Mouse (Mus musculus) spleen, adult 12 weeks (tissue): ENCODE results near the gene Wrap53.
"Not testable (repeated sequence)": the region's sequence is repeated elsewhere in the genome, so short reads cannot be mapped to it uniquely, and the experiment has no call there.

Experiments used
- DNase-seq: peaks from one replicate; pipeline ENCODE4 v3.0.0; 2022; ENCODE audit warnings: low spot score

Wrap53 gene

DNA sequence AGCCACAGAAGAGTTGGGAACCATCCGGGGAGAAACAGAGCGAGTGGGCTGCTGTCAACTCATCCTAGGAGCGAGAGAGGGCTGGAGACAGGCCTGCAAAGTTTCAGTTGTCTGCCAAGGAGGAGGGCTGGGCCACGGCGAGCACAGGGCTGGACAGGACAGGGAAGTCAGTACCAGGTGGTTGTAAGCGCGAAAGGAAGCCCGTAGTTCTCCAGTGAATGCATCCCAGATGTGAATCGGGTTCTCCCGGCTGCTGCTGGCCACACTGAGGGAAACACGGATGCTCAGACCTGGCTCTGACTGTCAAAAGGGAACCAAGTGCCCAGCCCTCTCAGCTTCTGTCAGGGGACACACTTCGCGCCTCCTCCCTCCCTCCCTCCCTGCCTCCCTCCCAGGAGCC, 16.7 kb downstream of the Wrap53 start:
- no peak for DNase-seq

GRCm38 (mm10) chr11:69560896-69561854, 18.9 kb downstream of the Wrap53 start:
- DNase-seq, result no peak

DNA sequence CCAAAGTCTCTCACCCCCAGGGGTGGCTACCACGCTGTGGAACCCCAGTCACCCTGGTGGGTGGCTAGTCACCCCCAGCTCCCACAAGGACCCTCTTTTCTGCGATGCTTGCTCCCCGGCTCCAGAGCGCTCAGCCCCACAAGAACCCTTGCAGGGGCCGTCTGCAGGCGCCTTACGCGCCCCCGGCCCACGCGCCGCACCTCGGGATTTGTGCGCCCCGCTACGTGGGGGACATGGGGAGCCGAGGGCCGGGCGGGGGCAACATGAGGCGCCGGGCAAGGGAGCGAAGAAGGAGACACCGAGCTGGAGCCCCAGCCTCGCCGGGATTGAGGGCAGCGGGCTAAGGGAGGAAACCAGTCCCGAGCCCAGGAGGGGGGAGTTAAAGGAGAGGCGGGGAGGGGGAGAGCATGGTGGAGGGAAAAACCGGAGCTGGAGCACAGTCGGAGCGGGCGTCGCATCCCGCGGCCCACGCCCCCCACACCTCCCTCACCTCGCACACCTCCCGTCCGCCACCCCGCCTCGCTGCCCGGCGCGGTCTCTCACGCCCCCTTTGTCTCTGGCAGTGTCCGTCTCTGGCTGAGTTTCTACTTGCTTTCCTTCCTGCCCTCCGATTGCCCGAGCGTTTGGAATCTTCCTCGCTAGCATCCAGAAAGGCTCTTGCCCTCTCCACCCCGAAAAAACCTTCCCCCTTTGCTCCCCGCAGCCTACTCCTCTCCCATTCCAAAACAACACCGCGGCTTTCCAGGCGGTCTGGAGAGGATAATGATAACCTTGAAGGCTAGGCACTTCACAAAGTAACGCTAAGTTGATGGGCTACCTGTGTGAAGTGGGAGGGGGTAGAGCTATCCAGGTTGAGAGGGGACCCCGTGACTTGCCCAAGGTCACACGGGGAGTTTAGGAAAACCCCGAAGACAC, 19.9 kb downstream of the Wrap53 start, which contains the start of gene Efnb3:
Efnb3 (minus strand) TSS at position 355 of the 915 bp plus-strand sequence.
- DNase-seq, result no peak

- DNase-seq, result no peak
Measured at GRCm38 (mm10) chr11:69559183-69559582, 20.9 kb downstream of the Wrap53 start.

- no peak for DNase-seq
Measured at GRCm38 (mm10) chr11:69558756-69559155, 21.3 kb downstream of the Wrap53 start.

GRCm38 (mm10) chr11:69557381-69557958, 22.6 kb downstream of the Wrap53 start:
- no peak for DNase-seq

- DNase-seq, result no peak
Measured at GRCm38 (mm10) chr11:69554539-69555140, 25.4 kb downstream of the Wrap53 start.

GRCm38 (mm10) chr11:69553341-69553721, 26.7 kb downstream of the Wrap53 start:
- DNase-seq, result no peak

DNA sequence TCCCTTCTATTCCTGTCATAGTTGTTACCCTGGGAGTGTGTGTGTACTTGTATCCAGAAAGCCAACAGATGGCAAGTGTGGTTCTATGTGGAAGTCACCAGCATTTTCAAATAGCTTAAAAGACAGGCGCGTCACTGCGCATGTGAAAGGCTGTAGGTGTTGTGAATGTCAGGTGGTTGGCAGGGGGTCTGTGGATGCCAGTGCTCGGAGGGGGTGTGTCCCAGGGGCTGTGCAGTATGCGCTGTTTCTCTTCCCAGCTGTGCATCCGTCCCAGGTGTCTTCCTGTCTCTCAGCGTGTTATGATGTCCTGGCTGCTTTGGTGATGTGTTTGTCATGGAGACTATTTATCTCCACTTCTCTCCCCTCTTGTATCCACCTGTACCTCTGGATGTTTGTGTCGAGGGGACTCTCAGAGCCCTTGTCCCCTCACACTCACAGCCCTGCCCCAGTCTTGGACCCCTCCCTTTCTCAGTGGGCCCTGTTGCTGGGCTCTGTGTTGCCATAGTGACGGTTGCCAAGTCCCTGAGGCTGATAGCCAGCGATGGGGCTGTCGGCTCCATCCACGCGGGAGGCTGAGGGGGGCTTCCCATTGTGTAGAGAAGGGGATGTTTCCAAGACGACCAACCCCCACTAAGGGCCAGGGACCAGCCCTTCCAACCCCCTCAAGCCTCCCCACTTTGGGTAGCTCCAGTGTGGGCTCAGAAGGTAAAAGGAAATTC, 27.3 kb downstream of the Wrap53 start:
- no peak for DNase-seq

DNA sequence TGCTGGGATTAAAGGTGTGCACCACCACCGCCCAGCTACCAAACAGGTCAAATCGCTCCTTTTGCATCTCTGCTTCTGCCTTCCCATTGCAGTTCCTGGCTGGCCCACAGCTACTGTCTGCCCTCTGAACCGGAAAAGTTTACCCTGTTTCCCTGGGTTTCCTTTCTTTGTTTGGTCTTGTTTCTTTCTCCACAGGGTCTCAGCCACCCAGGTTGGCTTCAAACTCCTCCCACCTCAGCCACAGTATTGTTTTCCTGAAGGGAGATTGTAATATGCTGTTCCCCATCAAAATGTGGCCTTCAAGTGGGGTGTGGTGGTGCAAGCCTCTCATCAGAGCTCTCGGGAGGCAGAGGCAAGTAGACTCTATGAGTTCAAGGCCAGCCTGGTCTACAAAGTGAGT, 28.7 kb downstream of the Wrap53 start:
- DNase-seq, result no peak

- no peak for DNase-seq
Measured at GRCm38 (mm10) chr11:69549060-69549656, 30.9 kb downstream of the Wrap53 start, which contains the start of gene Dnah2. Gene Dnah2, minus strand, starts transcription at chr11:69549110.

- DNase-seq, result no peak
Measured at GRCm38 (mm10) chr11:69547071-69547470, 33.0 kb downstream of the Wrap53 start.

DNA sequence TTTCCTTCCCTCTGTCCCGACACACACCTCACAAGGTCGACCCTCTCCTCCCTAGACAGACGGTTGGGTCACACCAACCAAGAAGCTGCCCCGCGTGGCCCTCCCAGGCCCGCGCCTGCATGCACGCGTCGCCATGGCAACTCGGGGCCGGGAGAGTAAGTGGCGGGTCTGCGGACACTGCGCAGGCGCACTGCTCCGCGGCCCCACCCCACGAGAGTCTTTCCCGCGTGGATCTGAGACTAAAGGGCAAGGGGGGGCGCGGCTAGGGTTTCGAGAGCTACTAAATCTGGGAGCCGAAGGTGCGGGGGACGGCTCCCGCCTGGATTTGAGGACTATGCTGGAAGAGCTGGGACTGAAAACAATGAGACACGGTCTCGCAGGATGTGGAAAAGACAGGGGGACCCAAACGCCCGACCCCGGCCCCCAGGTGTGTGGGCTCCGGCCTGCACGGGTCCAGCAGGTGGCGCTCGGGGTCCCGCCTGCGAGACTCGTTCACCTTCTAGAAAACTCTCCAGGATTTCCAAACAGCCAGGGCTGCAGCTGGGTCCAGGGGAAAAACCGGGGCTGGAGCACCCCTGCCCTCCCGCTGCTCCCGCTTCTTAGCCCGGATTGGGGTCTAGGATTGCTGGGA, 33.5 kb downstream of the Wrap53 start:
- DNase-seq, result peak; percentile 36

DNA sequence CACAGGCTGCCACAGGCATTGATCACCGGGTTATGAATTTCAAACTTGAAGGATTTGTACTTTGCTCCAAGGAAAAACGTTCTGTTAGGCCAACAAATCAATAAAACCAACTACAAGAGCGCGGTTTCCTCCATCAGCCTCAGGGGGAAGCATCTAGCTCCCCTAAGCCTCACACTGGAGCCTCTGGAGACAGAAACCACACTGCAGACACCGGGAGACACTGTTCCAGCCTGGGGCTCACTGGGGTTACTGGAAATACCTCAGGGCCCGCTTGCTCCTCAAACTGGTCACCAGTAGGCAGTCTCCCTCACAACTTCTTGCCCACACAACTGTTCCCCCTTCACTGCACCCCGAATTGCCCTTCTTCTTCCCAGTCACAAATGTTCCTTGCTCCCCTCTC, 34.1 kb downstream of the Wrap53 start:
- no peak for DNase-seq

- DNase-seq, result no peak
Measured at GRCm38 (mm10) chr11:69543598-69543997, 36.5 kb downstream of the Wrap53 start.

- not testable (repeated sequence) for DNase-seq
Measured at GRCm38 (mm10) chr11:69541741-69542140, 38.3 kb downstream of the Wrap53 start.

GRCm38 (mm10) chr11:69540700-69541099, 39.4 kb downstream of the Wrap53 start:
- no peak for DNase-seq

DNA sequence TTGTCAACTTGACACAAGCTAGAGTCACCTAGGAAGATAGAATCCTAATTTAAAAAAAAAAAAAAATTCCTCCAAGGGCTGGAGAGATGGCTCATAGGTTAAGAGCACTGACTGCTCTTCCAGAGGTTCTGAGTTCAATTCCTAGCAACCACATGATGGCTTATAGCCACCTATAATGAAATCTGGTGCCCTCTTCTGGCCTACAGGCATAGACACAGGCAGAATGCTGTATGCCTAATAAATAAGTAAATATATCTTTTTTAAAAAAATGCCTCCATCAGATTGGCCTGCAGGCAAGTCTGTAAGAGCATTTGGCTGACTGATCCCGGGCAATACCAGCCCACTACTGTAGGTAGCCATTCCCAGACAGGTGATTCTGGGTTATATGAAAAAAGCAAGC, 45.1 kb downstream of the Wrap53 start:
- DNase-seq, result no peak

DNA sequence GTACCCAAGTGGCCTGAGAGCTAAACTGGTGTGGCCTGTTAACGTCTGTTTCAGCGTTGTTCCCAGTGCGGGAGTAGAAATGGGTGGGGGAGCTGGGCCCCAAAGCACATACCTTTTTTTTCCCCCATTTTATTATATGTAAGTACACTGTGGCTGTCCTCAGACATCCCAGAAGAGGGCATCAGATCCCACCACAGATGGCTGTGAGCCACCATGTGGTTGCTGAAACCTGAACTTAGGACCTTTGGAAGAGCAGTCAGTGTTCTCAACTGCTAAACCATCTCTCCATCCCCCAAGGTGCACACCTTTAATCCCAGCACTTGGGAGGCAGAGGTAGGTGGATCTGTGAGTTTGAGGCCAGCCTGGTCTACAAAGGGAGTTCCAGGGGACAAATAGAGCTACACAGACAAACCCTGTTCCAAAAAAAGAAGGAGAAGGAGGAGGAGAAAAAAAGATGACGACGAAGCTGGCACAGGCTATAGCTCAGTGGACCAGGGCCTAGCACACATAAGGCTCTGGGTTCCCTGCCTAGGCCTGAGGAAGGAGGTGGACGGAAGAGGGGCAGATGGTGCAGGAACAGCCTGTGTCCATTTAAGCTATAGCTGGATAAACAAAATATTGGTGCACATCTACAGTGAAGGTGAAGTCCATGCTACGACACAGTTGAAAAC, 47.4 kb downstream of the Wrap53 start:
- DNase-seq, result no peak

- DNase-seq, result not testable (repeated sequence)
Measured at GRCm38 (mm10) chr11:69530755-69531154, 49.3 kb downstream of the Wrap53 start.
